Mouse (Mus musculus) liver, postnatal 0 days (tissue): ENCODE measurements around the gene Rprd2. TPM values are rescaled to one million over a fixed set of nuclear protein-coding genes. Genes with fewer than 3 reads are reported as not detected.

ENCODE experiments used
- ATAC-seq: fragments of 200-750 bp; cut with Nextera tagmentation; 2 replicates; pipeline ENCODE4 v1.8.0; 2017; ENCODE audit warnings: mild to moderate bottlenecking, moderate library complexity
- DNase-seq: peaks from one replicate; pipeline ENCODE4 v3.0.0-alpha.2; 2016
- H3K27ac ChIP-seq: fragments of 300-500 bp; sonication (generic); 2 replicates; pipeline ENCODE4 v1.5.1; 2014; ENCODE audit warnings: antibody characterized with exemption, moderate library complexity, mild to moderate bottlenecking, low read depth
- H3K27me3 ChIP-seq: fragments of 300-500 bp; sonication (generic); 2 replicates; pipeline ENCODE4 v1.6.1; 2014; ENCODE audit warnings: low read length, control low read depth, mixed read lengths; ENCODE audit not compliant: insufficient read depth
- H3K36me3 ChIP-seq: fragments of 300-500 bp; sonication (generic); replicated peaks from 2 replicates; pipeline ENCODE4 v1.6.1; 2014; ENCODE audit warnings: mild to moderate bottlenecking, control low read depth, low read length, moderate library complexity, mixed read lengths; ENCODE audit not compliant: insufficient read depth
- H3K4me1 ChIP-seq: fragments of 300-500 bp; sonication (generic); 2 replicates; pipeline ENCODE4 v1.6.1; 2014; ENCODE audit warnings: antibody characterized with exemption, mild to moderate bottlenecking, control low read depth; ENCODE audit not compliant: insufficient read depth
- H3K4me2 ChIP-seq: fragments of 300-500 bp; sonication (generic); 2 replicates; pipeline ENCODE4 v1.6.1; 2014; ENCODE audit warnings: low read depth, mild to moderate bottlenecking, low read length, moderate library complexity, mixed read lengths
- H3K4me3 ChIP-seq: fragments of 300-500 bp; sonication (generic); 2 replicates; pipeline ENCODE4 v1.5.1; 2014; ENCODE audit warnings: low read depth, low read length
- H3K9ac ChIP-seq: fragments of 300-500 bp; sonication (generic); replicated peaks from 2 replicates; pipeline ENCODE4 v1.6.1; 2014; ENCODE audit warnings: mild to moderate bottlenecking, moderate library complexity
- H3K9me3 ChIP-seq: fragments of 300-500 bp; sonication (generic); 2 replicates; pipeline ENCODE4 v1.6.1; 2016; ENCODE audit warnings: mild to moderate bottlenecking, control low read depth, low read length, mixed read lengths
- CTCF ChIP-seq: sonication (generic); IDR thresholded peaks from 2 replicates; pipeline ENCODE4 v1.5.1; 2016; ENCODE audit warnings: antibody characterized with exemption, low read depth
- EP300 ChIP-seq: IDR thresholded peaks from 2 replicates; pipeline ENCODE4 v1.6.1; 2016; ENCODE audit warnings: antibody characterized with exemption, low read depth, mild to moderate bottlenecking
- WGBS: fragments of 180-500 bp; shearing (Covaris S2); extraction: QIAGEN DNeasy Blood & Tissue Kit; methylation state at CpG from one replicate; pipeline ENCODE4 v1.1.7; 2014; ENCODE audit not compliant: insufficient replicate concordance; 5-methylcytosine and 5-hydroxymethylcytosine counted together
- polyA plus RNA-seq: library from polyadenylated mRNA; unstranded; fragments of >200 nt; fragmentation: Nextera tagmentation; extraction: Ambion mirVana; gene quantifications from 2 replicates; pipeline ENCODE4 v1.2.1, GENCODE M21; 2015

The Rprd2 gene
- polyA plus RNA-seq, 1 experiment from 2014 or later, result 8.2 TPM

DNA sequence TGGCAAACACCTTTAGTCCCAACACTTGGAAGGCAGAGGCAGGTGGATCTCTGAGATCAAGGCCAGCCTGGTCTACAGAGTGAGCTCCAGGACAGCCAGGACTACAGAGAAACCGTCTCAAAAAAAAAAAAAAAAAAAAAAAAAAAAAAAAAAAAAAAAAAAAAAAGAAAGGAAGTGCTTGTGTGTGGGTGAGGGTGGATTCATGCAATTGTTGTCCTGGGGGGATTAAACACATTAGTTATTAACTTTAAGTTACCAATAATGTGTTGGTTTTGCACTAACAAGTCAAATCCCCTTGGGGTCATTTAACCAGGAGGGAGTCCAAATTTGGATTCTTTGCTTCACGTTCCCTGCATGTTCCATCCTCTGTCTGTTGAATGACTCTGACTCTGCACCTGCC, 7.6 kb upstream of the Rprd2 start:
- H3K4me1 ChIP-seq, result no peaks in the 10 kb centered on the region
- no peak for TF ChIP-seq CTCF
- no peak for TF ChIP-seq EP300
- no peaks in the 10 kb centered on the region for H3K9me3 ChIP-seq
- H3K9ac ChIP-seq, result no peak overlapping the region
- H3K4me3 ChIP-seq, result no peak overlapping the region
- DNase-seq (no peak), ATAC-seq (no peak)
- no peaks in the 10 kb centered on the region for H3K27me3 ChIP-seq
- H3K36me3 ChIP-seq, result peaks cover 21% of the 10 kb centered on the region
- H3K27ac ChIP-seq, result no peak overlapping the region
- H3K4me2 ChIP-seq, result no peak overlapping the region
- WGBS, result 73% methylated on average over 2 of the region's 2 CpGs

- Histone ChIP-seq H3K9ac (peak overlapping the region; percentile 77), H3K27me3 (no peaks in the 10 kb centered on the region), H3K27ac (peak overlapping the region; percentile 100), H3K36me3 (no peaks in the 10 kb centered on the region), H3K4me1 (peaks cover 25% of the 10 kb centered on the region), H3K9me3 (no peaks in the 10 kb centered on the region), H3K4me2 (peak overlapping the region; percentile 87), H3K4me3 (peak overlapping the region; percentile 86)
- TF ChIP-seq CTCF (peak; percentile 9; the same call in 1 of the 2 replicates), EP300 (no peak)
- ATAC-seq (no peak), DNase-seq (no peak)
- 27% methylated on average over 10 of the region's 10 CpGs for WGBS
Observed at GRCm38 (mm10) chr3:95820046-95821010, 1.7 kb upstream of the Rprd2 start.

DNA sequence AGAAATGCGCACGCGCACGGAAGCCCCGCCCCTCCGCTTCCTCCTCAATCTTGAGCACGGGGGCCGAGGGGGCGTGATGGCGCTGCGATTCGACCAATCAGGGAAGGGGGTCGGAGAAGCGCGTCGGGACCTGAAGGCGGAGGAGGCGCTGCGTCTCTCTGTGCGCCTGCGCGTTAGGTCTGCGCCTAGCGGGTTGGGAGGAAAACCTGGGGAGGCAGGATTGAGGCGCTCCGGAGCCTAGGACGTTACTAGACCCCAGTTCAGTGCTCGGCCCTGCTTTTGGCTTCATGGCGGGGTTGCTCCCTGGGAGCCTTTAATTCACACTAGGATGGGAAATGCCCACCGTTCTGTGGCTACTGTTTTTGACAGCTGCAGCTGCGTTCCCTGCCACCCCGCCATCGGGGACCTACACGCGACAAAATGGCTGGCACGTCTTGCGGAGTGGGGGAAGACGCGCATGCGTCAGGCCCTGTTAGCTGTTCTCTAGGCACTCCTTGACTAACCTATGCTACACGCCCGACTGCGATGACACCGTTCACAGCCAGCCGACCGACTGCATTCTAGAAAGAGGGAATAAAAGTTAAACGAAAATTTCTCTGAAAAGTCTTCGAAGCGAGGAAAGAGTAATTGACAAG, 805 bp upstream of the Rprd2 start:
- Histone ChIP-seq H3K27ac (peak overlapping the region; percentile 100), H3K4me3 (peak overlapping the region; percentile 86), H3K9me3 (no peaks in the 10 kb centered on the region), H3K4me2 (peak overlapping the region; percentile 87), H3K9ac (peak overlapping the region; percentile 77), H3K36me3 (no peaks in the 10 kb centered on the region), H3K4me1 (peaks cover 25% of the 10 kb centered on the region), H3K27me3 (no peaks in the 10 kb centered on the region)
- peak; percentile 94 for ATAC-seq
- peak; percentile 100 for DNase-seq
- TF ChIP-seq CTCF (0 out of 2 replicates have a peak, but pooled peaks have one; percentile 25), EP300 (peak; percentile 73; the same call in 1 of the 2 replicates)
- WGBS, result under 1% methylated on average over 49 of the region's 49 CpGs

DNA sequence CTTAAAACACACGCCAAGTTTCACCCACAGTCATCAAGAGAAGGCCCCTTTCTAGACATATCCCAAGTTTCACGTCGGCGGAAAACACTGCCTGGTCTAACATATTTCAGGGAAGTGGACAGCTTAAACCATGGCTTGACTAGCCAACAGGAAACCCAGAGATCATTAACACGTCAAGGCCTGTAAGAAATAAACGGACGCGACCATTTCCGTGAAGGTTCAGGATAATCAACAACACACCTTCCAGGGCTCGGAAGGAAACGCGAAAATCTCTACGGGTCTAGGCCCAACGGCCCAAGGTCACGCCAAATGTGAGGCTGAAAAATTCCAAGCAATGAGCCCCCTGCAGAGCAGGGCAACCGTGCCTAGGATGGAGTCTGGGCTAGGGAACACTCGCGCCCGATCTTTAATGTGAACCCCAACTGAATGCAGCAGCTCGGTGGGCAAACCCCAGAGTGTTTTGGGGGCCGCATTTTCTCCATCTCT, 594 bp downstream of the Rprd2 start:
- H3K27ac ChIP-seq, result peak overlapping the region; percentile 100
- DNase-seq (peak; percentile 51), ATAC-seq (no peak)
- peak overlapping the region; percentile 97 for H3K9ac ChIP-seq
- no peaks in the 10 kb centered on the region for H3K27me3 ChIP-seq
- peaks cover 25% of the 10 kb centered on the region for H3K4me1 ChIP-seq
- H3K4me3 ChIP-seq, result peak overlapping the region; percentile 86
- TF ChIP-seq EP300 (no peak), CTCF (no peak)
- no peaks in the 10 kb centered on the region for H3K36me3 ChIP-seq
- H3K4me2 ChIP-seq, result peak overlapping the region; percentile 87
- H3K9me3 ChIP-seq, result no peaks in the 10 kb centered on the region
- WGBS, result under 1% methylated on average over 21 of the region's 21 CpGs

- 57% methylated on average over 3 of the region's 3 CpGs for WGBS
- Histone ChIP-seq H3K9ac (no peak overlapping the region), H3K9me3 (no peaks in the 10 kb centered on the region), H3K4me2 (peak overlapping the region; percentile 87), H3K36me3 (no peaks in the 10 kb centered on the region), H3K27me3 (no peaks in the 10 kb centered on the region), H3K4me1 (peaks cover 25% of the 10 kb centered on the region), H3K27ac (0 out of 2 replicates have a peak overlapping the region, but pooled peaks have one; percentile 5), H3K4me3 (peak overlapping the region; percentile 86)
- TF ChIP-seq EP300 (no peak), CTCF (no peak)
- ATAC-seq (no peak), DNase-seq (no peak)
Observed at GRCm38 (mm10) chr3:95816681-95817080, 2.0 kb downstream of the Rprd2 start.

GRCm38 (mm10) chr3:95808384-95808783, 10.3 kb downstream of the Rprd2 start:
- H3K36me3 ChIP-seq, result peaks cover 8% of the 10 kb centered on the region
- H3K9me3 ChIP-seq, result no peaks in the 10 kb centered on the region
- ATAC-seq, result no peak
- H3K4me1 ChIP-seq, result peaks cover 5% of the 10 kb centered on the region
- no peak overlapping the region for H3K4me2 ChIP-seq
- no peak overlapping the region for H3K9ac ChIP-seq
- no peak overlapping the region for H3K4me3 ChIP-seq
- no peak for DNase-seq
- TF ChIP-seq CTCF (no peak), EP300 (no peak)
- H3K27ac ChIP-seq, result no peak overlapping the region
- H3K27me3 ChIP-seq, result no peaks in the 10 kb centered on the region
- WGBS, result 46% methylated on average over 2 of the region's 2 CpGs
